Mouse (Mus musculus): ENCODE measurements around the gene Rai2. TPM values are rescaled to one million over a fixed set of nuclear protein-coding genes. Genes with fewer than 3 reads are reported as not detected.

Rai2 gene
- 2.9 TPM for polyA plus RNA-seq (2014; fragmentation: Illumina TruSeq; extraction: RNeasy Lipid Tissue Mini Kit (QIAGEN cat#74804); ENCODE audit: low read depth, low replicate concordance)

GRCm38 (mm10) chrX:161716865-161717763 lies at the start of gene Rai2:
Gene Rai2, plus strand, starts transcription at chrX:161717069.

Measured in testis, adult 10 weeks (tissue).